Mouse (Mus musculus): ENCODE data around the gene Nup85.

Nup85 gene

DNA sequence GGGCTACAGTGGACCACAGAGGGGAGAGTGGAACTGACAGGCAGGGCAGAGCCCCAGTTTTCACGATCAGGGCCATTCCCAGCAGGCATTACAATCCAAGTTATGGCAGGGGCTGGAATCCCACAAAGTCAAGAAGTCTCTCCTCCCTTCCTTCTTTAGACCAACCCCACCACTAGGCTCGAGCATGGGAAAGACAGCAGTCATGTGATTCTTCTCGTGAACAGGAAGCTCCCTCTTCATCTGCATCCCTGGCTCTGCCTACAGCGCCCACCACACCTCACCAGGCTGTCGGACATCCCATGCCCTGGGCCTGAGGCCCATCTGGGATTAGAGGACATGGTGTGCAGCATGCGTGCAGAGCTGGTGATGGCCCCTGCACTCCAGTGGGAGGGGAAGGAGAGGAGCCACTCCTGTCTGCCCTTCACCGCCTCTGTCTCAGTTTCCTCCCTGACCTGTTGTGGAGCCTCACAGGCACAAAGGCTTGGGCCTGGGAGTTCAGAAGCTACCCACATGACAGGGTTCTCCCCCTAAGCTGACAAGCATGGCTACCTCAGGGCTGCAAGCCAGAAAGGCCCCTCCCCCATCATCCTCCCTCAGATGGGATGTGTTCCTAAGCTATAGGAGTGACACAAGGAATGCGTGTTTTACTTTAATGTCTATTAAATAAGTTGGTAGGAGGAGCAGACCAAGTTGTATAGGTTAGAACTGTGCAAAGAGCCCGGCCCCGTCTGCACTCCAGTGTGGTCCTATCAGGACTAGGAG lies 50.3 kb downstream of the Nup85 start:
- no peak for DNase-seq

- DNase-seq, result no peak
Measured at GRCm38 (mm10) chr11:115615108-115615825, 51.0 kb downstream of the Nup85 start.

DNA sequence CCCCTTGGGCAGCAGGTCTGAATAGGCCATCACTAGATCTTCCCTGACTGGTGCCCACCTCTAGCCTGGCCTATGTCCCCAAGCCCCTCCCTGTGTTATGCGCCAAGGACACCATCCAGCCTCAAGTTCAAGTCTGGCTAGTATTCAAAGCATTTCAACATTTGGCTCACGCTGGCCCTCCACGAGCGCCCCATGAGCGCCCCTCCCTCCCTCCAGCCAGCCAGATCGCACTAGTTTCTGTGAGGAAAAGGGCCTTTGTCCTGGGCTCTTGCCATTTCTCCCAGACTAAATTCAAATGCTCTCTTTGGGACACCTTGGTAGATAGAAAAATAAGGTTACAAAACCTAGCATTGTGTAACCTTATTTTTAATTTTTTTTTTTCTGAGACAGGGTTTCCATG lies 51.6 kb downstream of the Nup85 start:
- DNase-seq, result no peak

GRCm38 (mm10) chr11:115616371-115616770 lies 52.1 kb downstream of the Nup85 start:
- no peak for DNase-seq

DNA sequence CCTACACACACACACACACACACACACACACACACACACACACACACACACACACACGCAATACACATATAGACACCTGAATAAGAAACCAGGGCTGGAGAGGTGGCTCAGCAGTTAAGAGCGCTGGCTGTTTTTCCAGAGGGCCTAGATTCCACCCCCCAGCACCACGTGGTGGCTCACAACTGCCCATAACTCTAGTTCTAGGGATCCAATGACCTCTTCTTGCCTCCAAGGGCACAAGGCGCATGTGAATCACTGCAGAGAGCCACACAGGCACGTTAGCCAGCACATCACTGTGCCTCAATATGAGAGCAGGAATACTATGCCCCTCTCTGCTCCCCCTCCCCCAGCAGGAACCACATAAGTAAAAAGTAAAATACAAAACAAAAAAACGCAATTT lies 52.7 kb downstream of the Nup85 start:
- DNase-seq, result no peak

GRCm38 (mm10) chr11:115618001-115618400 lies 53.8 kb downstream of the Nup85 start:
- DNase-seq, result no peak

GRCm38 (mm10) chr11:115618732-115619516 lies 54.7 kb downstream of the Nup85 start:
- no peak for DNase-seq

GRCm38 (mm10) chr11:115619949-115620348 lies 55.7 kb downstream of the Nup85 start:
- no peak for DNase-seq

DNA sequence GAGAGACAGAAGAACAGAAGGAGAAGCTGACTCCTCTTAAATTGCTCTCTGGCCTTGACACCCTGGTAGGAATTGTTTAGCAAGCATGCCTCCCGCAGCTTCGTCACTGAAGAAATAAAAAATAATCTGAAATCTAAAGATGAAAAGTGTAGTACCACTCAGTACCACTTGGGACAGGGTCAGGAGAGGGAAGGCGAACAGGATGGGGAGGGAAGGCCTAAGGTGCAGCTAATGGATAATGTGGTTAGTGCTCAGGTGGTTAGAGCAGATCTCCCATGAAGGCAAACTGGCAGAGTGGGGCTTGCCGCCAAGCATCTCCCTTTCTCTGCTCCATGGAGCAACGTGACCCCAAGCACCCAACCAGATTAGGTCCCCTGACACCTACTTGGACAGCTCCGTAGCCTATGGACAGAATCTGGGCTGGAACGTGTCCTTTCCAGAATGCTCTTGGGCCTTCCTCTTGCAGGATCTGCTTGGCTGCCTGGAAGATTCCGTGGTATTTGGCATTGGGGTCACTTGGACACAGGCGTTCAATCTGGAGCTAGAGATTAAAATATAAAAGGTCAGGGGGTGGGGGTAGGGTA lies 59.3 kb downstream of the Nup85 start:
- no peak for DNase-seq

DNA sequence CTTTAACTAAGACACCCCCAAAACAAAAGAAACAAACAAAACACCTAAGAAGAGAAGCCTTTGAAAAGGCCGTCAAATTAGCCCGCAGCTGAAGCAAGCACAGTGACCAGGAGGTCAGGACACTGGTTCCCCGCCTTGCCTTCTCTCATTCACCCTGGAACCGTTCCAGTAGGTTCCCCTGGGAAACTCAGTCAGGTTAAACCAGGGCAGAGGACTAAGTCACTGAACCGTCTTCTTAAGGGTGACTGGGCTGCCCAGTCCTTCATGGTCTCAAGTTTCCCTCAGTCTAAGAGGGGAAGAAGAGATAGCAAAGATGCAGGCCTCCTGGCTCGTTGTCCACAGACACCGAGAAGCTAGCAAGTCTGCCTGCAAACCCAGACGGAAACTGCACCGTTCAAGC lies 61.6 kb downstream of the Nup85 start:
- DNase-seq, result no peak

- DNase-seq, result no peak
Measured at GRCm38 (mm10) chr11:115626824-115627616, 62.8 kb downstream of the Nup85 start.

DNA sequence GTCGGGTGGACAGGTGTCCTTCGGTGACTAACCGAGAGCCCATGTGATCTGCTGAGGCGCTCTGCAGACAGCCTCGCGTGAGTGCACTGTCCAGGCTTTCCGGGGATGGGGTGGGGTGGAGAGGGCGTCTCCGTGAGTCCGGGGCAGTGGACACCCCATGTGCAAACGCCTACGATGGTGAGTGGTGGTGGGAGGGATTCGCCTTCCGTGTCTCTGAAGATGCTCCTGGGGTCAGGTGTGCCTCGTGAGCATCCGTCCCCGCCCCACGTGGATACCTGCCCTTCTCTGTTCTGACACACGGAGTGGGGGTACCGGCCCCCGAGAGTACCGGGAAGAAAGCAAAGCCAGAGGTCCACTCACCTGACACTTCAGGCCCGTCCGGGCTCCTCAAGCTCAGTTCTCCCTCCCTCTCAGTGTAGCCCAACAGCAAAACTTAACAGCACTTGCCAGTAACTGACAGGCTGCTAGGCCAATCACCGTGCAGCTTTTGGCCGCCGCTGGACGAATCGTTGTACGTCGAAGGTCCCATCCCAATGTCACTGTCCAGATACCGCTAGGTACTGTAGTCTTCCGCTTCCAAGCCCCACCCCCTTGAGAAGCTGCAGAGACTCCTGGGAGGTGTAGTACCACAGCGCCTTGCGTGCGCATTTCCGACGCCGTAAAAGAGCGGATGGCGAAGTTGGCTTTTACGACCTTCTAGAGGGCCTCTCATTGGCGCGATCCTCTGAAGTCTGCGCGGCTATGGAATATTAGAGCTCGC lies 63.7 kb downstream of the Nup85 start, which contains the start of gene Slc25a19:
Slc25a19 (minus strand) TSS at position 591 of the 760 bp plus-strand sequence.
- peak; percentile 98 to 100 for DNase-seq

- no peak for DNase-seq
Measured at GRCm38 (mm10) chr11:115628465-115629101, 64.3 kb downstream of the Nup85 start.

DNA sequence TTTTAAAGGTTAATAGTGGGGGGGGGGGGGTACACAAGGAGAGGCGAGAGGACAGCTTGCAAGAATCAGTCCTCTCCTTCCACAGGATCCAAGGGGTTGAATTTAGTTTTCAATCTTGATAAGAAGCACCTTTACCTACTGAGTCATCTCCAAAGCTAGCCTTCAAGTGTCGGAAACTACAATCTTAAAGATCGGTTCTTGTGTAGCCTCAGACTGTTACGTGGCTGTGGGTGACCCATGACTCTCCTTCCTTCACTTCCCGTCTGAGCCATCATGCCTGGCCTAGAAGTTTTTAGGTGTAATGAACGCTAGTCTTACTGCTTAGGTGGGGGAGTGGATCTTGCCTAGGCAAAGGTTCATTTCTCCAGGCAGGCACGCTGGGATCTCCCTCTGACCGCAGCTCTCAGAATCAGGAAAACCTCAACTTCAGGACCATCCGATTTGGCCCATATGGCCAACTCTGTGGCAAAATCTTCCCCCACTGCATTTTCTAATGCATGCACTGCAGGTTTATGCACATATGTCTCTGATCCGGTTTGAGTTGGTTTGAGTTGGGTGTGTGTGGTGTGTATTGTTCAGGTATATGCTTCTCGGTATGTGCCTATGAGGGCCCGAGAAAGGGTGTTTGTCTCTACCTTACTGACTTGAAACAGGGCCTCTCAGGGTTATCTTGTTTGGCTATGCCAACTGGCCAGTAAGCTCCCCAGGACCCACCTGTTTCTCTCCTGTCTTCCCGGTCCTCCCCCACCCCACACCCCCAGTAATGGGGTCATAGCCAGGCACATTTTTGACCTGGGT lies 65.7 kb downstream of the Nup85 start:
- DNase-seq, result no peak

DNA sequence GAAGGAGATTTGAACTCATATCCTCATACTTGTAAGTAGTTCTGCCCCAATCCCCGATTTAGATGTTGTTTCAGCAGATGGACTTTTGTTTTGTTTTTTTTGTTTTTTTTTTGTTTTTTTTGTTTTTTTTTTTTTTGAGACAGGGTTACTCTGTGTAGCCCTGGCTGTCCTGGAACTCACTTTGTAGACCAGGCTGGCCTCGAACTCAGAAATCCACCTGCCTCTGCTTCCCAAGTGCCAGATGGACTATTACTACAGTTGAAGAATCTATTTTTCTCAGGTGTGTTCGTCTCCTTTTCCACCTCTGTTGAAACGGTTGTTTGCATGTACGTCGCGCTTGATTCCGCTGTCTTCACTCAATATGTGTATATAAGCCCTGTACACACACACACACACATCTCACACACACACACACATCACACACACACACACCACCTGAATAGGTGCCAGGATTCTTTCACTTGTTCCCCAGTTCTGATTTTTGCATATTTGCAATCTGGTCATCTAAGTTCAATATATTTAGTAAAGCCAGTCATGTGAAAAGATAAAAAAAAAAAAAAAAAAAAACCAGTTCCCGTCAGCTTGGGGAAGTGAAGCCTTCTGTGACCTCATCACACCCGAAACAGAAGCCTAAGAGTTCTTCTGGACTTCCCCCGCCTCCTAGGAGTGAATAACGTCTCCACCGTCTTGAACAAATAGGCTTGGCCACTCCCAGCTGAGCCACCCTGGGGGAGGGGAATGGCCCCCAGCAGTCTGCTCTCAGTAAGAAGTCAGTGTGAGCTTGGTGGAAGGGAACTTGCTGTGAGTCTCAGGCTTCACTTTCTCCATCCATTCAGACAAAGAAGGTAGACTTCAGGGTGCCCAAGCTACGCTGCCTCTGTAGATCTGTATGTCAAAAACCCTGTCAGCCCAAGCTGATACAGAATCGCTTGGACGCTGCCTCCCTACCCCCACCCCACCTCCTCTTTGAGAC lies 66.6 kb downstream of the Nup85 start:
- no peak for DNase-seq

DNA sequence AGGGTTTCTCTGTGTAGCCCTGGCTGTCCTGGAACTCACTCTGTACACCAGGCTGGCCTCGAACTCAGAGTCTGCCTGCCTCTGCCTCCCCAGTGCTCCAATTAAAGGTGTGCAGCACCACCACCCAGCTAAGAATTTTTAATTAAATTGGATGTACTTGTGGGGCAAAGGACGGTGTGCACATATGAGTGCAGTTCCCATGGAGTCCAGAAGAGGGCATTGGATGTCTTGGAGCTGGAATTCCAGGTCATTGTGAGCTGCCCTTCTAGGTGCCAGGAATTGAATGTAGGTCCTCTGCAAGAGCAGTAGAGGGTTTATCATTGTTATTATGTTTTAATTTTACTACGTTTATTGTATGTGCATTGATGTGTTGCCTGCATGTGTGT lies 67.3 kb downstream of the Nup85 start:
- DNase-seq, result peak; percentile 49 to 55

DNA sequence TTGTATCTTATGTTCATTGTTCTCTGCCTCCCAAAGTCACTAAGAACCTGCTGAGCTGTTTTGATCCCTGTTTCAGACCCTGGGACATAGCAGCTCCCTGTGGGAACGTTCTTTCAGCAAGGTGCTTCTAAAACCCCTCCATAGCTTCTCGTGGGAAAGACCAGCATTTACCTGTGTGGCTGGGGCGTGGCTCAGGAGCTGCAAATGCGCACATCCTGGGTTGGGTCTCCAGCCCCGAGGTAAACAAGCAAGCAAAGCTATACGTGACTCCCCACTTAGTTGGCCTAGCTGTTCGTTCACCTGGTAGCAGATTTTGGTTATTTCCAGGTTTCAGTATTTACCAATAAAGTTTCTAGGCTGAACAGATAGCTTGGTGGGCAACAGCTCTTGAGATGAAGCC lies 68.0 kb downstream of the Nup85 start:
- no peak for DNase-seq

GRCm38 (mm10) chr11:115632862-115633261 lies 68.6 kb downstream of the Nup85 start:
- DNase-seq, result no peak
